Mouse (Mus musculus) activated CD4-positive, CD25-positive, alpha-beta regulatory T cell, adult 9 weeks (primary cell): ENCODE data around the gene Gm4565. TPM values are rescaled to one million over a fixed set of nuclear protein-coding genes. Genes with fewer than 3 reads are reported as not detected.

ENCODE experiments used
- polyA plus RNA-seq: library from polyadenylated mRNA; unstranded; fragments of 100-300 nt; shearing (Covaris generic); gene quantifications from one replicate; pipeline ENCODE4 v1.2.1, GENCODE M21; 2017

Gm4565 gene
- polyA plus RNA-seq = not detected

GRCm38 (mm10) chr7:22588027-22588426 is at the start of gene Gm4565:
TSS of gene Gm4565 (minus strand) at chr7:22588127.

GRCm38 (mm10) chr7:22565243-22565642 is 22.7 kb downstream of the Gm4565 start, which contains the start of gene Gm4201:
TSS of gene Gm4201 (minus strand) at chr7:22565343.

GRCm38 (mm10) chr7:22534787-22535186 is 53.1 kb downstream of the Gm4565 start, which contains the start of gene Gm8677:
TSS of gene Gm8677 (minus strand) at chr7:22534887.

Other genes starting within 250 kb of the Gm4565 start
- not detected for gene Gm8660, start 217.1 kb downstream of the Gm4565 start, polyA plus RNA-seq
- not detected for gene Vmn1r148, start 174.5 kb downstream of the Gm4565 start, polyA plus RNA-seq
- gene Vmn1r149, start 149.9 kb downstream of the Gm4565 start, polyA plus RNA-seq = not detected
- not detected for gene Gm10665, start 124.1 kb downstream of the Gm4565 start, polyA plus RNA-seq
- gene Vmn1r151, start 88.4 kb downstream of the Gm4565 start, polyA plus RNA-seq = not detected
- not detected for gene Vmn1r152, start 65.2 kb downstream of the Gm4565 start, polyA plus RNA-seq
- gene Gm8677, start 53.2 kb downstream of the Gm4565 start, polyA plus RNA-seq = not detected
- gene Gm4201, start 22.8 kb downstream of the Gm4565 start, polyA plus RNA-seq = not detected
- not detected for gene Vmn1r155, start 69.9 kb upstream of the Gm4565 start, polyA plus RNA-seq
- not detected for gene Gm8693, start 104.2 kb upstream of the Gm4565 start, polyA plus RNA-seq
- not detected for gene Gm4567, start 131.6 kb upstream of the Gm4565 start, polyA plus RNA-seq
- not detected for gene Vmn1r157, start 173.6 kb upstream of the Gm4565 start, polyA plus RNA-seq
- not detected for gene Vmn1r158, start 202.7 kb upstream of the Gm4565 start, polyA plus RNA-seq